Mouse (Mus musculus): Measurements from ENCODE around the gene Cypt1. TPM values are rescaled to one million over a fixed set of nuclear protein-coding genes. Genes with fewer than 3 reads are reported as not detected.

Cypt1 gene
- not detected for total RNA-seq (2021)
- long read RNA-seq, experiment 1, result 0 reads
- long read RNA-seq, experiment 2, result 0 reads

DNA sequence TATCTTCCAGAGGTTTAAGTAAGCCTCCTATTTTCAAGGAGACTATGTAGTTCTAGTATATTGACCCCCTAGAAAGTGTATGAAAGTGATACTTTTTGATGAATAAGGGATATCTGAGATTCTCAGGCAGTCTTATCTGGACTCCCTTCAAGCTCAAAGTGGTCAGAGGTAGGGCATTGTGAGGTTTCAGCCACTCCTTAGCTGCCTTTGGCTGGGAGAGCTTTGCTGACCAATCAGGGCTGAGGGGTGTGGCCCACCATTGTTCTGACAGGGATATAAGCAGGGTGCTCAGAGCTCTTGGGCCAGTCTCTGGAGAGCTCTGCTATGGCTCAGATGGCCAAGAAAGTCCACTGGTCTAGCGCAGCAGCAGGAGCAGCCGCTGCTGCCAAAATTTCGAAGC is at the start of gene Cypt1:
Gene Cypt1, plus strand, starts transcription at position 301 of the 400 bp plus-strand sequence.
- DNase-seq (ENCODE audit: low spot score in 2 of 2), result no peak

DNA sequence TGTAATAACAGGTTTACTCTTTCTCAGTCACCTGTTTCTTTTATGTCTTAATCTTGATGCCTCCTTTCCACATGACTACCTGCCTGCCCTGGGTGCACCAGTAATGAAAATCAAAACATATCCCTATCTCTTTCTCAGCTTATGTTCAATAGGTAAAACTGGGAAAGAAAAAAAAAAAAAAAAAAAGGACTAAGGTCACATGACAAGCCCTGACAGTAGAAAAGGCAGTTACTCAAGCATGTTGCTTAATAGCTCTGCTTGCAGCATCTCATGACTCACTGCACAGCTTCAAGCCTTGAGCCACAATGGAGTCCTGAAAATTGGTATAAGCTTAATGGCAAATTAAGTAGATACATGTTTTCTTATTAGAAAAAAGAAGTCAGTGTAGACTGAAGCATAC is 24.1 kb downstream of the Cypt1 start:
- no peak for DNase-seq (ENCODE audit: low spot score in 2 of 2)

DNA sequence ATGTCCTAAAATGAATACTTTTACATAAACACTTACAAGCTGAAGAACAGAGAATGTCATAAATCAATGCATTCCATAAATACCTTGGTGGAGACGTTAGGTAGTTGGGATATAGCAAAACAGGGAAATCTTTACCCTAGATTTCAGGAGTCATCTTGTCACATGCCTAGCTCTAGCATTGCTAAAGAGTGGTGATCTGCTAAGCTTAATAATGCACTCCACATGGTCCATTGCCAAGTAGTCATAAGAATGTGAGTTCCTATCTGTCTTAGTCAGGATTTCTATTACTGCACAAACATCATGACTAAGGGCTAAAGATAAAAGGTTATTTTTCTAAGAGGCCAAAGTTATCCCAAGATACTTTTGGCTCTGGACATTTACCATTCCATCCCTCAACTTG is 34.4 kb downstream of the Cypt1 start:
- DNase-seq (ENCODE audit: low spot score in 2 of 2), result no peak

DNA sequence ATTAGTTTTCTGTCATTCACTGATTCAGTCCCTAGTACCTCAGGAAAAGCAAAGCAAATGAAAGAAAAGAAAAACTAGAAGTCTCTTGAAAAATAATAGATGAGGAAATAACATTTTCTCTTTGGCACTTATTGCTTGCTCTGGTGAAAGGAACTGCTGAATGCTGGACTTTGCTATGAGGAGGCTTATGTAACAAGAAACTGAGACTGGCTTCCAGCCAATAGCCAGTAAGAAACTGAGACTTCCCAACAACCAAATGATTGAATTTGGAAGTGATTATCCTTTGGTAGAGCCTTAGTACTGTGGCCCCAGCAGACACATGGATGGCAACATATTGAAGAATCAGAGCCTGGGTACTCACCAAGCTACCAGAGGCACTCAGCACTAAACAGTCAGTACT is 35.8 kb downstream of the Cypt1 start:
- no peak for DNase-seq (ENCODE audit: low spot score in 2 of 2)

Other genes with a start within 250 kb of the Cypt1 start
- gene Maoa, start 96.8 kb downstream of the Cypt1 start, total RNA-seq (2021), result 10 to 100 TPM; 31.0 to 44.4 TPM